Mouse (Mus musculus): ENCODE data around the gene Ifrd2.

The Ifrd2 gene

GRCm38 (mm10) chr9:107635279-107636028, 48.0 kb downstream of the Ifrd2 start, which contains the start of gene Gnai2:
Gene Gnai2 (minus strand): TSS chr9:107635367.
- DNase-seq (ENCODE audit: low spot score in 2 of 2): peak; percentile 88 to 92

- DNase-seq (ENCODE audit: low spot score in 2 of 2): no peak
Observed at GRCm38 (mm10) chr9:107637070-107637469, 49.6 kb downstream of the Ifrd2 start.

DNA sequence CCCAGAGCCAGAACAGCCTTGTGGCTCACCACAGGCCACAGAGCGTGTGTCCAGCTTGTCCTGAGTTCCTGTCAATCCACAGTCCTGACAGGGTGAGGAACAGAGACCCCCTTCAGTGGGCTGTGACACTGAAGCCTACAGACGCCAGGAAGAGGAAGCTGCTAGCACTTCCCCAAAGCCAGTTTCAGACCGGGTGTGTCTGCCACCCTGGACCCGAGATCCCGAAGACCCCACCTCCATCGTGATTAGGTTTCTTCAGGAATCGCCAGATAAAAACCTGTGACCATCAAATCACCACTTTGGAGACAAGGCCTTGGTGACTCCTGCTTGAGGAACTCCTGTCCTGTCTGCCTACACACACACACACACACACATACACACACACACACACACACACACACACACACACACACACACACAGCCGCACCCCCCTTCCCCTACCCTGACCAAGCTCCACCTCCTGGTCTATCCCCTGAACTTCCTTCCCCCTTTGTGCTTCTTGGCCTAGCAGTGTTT, 52.9 kb downstream of the Ifrd2 start:
- no peak for DNase-seq (ENCODE audit: low spot score in 2 of 2)

GRCm38 (mm10) chr9:107641666-107642065, 54.2 kb downstream of the Ifrd2 start:
- DNase-seq (ENCODE audit: low spot score in 2 of 2): no peak
